Mouse (Mus musculus) cerebellum, adult 9-10 months (tissue): Measurements from ENCODE around the gene Cadm1.
A peak's percentile ranks its signal among the peaks of the same experiment; 100 is the strongest.

Experiments
- DNase-seq: peaks from one replicate; pipeline ENCODE4 v3.0.0; 2022

Cadm1 gene

DNA sequence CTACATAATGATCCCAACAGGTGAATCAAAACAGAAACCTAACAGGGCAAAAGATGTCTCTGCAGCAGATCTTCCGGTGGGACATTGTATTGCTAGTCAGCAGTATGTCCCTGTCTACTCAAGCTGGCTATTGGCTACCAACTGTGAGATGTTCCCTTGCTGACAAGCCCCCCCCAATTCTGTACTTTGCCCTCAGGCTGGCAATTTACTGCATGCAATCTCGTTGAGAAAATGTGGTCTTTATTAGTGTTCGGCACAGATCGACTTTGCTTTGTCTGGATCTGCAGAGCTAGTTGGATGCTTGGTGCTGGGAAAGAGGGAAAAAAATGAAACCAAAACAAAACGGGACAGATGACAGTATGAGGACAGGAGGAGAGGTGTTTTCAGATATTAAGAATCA lies 222.5 kb downstream of the Cadm1 start:
- DNase-seq = no peak

DNA sequence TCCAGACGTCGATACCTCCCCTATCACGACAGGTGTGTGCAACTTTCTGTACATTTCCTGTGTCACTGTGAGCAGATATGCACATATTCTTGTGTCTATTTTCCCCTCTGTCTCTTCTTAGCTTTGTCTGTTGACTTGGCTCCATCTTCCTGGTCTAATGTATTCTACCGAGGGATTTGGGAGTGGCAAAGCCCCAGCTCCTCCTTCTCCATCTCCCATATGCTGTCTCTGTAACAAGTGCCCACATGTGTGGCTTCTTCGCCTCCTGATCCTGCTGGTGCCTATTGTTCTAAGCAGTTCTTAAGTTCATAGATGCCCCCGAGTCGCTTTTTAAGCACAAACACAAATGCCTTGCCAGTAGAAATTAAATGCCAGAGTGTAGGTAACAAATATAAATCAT lies 223.2 kb downstream of the Cadm1 start:
- DNase-seq = no peak

DNA sequence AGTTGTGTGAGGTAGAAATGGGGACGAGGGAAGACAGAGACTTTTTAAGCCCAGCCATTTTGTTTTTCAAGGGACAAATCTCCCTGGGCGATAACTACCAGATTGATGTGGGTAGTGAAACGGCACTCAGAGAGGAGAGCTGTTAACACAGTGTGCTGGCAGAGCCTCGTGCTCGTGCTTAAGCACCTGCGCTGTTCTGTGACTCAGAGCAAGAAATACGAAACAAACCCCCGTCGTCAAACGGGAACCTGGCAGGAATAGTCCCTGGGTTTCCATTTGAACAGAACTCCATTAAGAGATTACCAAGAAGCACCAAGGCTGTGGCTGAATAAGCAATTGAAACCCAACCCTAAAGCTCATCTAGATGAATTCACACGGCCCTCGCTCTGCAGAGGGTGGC lies 225.1 kb downstream of the Cadm1 start:
- no peak for DNase-seq

DNA sequence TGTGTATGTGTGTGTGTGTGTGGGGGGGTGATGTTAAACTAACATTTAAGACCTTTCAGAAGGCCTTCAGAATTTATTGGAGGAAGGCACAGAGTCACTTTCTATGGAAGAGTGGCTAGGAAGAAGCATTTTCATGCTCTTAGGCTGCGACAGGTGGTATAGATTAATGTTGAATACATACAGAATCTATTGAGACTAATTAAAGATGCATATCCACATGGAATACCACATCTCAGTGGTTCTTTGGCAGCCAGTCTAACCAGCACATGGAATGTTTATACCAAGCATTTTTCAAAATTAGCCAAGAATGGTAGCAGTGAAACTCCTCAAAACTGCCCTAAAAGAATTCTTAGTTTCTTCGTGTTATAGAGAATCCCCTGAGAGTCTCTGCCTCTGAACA lies 227.8 kb downstream of the Cadm1 start:
- no peak for DNase-seq

DNA sequence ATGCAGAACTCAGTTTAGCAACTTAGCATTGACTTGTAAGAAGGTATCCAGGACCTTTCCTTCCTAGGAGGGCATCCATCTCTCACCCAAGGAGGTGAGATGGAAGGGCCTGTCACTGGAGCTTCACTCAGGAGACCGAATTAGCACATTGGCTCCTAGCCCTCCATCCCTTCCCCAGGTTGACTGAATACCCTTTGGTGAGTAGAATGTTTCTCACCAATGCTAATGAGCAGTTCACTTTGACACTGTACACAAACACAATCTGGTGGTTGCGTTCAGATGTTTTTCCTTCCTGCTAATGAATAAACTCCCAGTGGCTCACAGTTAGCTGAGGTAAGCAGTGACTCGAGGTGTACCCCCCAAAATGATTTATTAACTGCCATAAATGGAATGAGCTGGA lies 228.3 kb downstream of the Cadm1 start:
- no peak for DNase-seq

DNA sequence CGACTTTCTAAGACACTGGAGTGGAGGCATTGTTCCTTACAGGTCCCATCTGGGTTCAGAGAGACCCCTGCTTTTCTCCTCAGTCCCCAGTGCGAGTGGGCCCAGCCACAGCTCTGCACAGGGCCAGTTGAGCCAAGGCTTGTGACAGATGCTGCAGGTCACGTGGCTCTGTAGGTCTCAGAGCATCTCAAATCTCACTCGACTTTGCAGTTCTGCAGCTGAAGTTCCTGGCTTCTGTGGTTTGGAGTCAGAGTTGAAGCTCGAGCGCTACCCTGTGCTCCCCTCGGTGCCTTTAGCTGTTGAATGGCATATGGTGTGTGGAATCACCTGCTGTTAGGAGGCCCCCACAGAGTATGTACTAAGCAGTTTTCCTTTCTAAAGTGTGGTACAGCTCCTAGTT lies 229.8 kb downstream of the Cadm1 start:
- peak; percentile 27 for DNase-seq

DNA sequence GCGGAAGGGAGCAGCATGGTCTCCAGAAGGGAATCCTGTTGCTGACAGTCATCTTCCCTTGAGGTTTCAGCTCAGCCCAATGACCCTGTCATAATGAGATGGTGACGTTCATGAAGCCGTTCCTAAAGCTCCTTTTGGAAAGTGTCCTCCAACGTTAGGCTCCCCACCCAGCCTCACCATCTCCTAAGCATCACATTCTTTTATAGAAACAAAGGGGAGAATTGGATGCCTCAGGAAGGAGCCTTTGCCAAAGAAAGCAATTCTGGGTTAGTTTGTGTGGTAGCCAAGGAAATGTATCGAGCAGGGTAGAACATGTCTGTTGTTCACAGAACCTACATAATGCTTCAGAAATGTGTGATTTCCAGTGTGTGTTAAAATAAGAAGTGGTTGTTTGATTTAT lies 231.6 kb downstream of the Cadm1 start:
- DNase-seq = no peak

DNA sequence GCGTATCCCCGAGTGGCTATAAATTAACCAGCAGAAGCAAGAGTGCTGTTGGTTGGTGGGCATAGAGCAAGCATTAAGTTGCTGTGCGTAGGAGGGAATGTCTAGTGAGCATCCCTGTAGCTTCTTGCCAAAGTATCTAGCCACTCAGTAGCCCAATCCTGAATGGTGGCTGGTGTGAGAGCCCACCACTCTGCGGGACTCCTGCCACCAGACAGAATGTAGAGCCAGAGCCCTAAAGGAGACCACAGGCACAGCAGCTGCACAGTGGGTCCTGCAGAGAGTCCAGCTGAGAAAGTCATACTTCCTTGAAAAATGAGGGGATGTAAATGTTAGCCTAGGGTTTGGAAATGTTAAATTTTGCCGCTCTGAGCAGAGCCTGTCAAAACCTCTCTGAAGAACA lies 232.9 kb downstream of the Cadm1 start:
- DNase-seq = no peak

DNA sequence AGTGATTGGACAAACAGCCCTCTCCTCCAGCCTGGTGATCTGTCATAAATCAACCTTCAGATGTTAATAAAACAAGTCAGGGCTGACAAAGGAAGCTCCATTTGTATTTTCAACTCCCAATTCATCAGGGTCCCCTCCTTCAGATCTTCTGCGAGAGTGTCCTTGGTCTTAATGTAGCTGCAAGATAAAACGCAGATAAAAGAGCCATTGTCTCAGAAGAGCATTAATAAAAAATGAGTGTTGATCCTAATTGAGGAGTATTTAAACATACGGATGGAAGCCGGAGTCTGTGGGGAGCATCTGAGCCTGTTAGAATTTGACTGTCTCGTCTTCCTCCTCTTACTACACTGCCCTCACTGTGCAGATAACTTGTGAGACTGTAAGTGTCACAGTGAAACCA lies 234.9 kb downstream of the Cadm1 start:
- no peak for DNase-seq

DNA sequence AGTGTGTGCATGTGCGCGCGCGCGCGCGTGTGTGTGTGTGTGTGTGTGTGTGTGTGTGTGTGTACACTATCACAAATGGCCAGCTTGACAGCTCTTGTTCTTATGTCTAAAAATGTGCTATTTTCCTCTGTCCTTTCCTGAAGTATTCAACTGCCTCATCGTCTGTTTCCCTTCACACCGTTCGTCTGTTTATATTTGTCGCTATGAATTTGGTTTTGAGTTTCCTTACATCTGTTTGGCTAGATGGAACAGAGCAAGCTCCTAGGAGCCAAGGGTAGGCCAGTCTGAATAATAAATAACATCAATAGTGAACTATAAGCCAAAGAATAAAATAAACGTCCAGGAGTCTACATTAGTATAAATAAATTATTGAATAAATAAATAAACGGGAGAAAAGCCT lies 235.3 kb downstream of the Cadm1 start:
- no peak for DNase-seq

DNA sequence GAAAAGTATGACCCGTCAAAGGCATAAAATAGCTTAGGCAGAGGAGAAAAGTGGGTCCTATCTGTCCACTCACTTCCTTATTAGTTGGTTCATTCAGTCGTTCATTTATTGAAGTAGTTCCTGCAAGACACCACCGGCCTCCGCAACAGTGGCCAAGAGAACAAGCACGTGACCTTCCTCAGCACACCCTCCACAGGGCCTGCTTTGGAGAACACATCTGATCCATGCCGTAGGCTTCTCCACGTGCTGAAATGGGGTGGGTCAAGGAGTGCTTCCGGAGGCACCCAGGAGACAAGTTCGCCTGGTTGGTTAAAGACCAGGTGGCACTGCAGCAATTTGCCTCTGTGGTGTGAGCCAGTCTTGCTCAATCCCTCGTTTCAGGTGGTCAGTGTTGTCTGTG lies 236.4 kb downstream of the Cadm1 start:
- no peak for DNase-seq

DNA sequence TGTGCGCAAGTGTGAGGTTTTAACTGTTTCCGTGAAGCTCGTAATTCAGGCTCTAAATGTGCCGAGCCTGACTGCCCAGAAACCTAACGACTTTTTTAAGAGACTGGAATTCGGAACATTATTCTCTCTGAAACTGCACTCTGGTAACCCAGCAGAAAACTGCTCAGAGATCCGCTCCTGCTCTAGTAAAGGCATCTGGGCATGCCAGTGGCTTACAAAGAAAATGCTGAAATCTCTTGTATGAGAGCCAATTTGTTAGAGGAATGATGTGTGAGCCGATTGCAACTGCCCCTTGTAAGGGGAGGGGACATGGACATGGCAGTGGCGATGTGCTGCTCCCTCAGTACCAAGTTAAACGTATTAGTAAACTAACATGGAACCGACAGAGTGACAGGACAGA lies 240.9 kb downstream of the Cadm1 start:
- DNase-seq = no peak

DNA sequence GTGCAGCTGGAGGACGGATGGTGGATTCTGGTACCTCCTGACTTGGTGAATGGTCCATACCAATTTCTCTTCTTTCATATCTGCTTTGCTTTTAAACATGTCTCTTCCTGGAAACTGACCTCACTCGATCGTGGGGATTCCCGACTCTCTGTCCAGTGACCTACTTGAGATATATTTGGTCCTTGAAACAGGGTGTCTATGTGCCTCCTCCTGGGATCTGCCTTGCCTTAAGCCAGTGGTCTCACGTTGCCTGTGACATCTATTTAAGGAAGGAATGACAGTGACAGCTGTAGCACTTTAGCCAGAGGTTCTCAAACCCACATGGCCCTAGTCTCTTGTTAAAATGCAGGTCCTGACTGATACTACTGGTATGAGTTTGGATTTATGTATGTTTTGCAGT lies 242.0 kb downstream of the Cadm1 start:
- DNase-seq = no peak

DNA sequence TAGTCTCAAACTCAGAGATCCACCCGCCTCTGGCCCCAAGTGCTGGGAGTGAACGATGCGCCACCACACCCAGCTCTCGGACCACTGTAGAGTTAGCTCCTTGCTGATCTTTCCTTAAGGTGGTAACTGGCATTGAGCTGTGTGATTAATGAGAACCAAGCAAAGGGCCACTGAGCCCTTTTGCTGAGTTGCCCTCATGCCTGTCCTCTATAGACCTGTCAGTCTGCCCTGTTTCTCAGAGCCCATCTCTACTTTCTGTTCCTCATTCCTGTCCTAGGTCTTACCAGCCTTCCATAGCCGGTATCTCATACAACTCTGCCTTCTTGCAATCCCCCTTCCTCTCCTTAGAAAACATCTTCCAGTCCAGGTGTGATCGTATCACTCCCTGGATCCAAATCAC lies 242.8 kb downstream of the Cadm1 start:
- no peak for DNase-seq

DNA sequence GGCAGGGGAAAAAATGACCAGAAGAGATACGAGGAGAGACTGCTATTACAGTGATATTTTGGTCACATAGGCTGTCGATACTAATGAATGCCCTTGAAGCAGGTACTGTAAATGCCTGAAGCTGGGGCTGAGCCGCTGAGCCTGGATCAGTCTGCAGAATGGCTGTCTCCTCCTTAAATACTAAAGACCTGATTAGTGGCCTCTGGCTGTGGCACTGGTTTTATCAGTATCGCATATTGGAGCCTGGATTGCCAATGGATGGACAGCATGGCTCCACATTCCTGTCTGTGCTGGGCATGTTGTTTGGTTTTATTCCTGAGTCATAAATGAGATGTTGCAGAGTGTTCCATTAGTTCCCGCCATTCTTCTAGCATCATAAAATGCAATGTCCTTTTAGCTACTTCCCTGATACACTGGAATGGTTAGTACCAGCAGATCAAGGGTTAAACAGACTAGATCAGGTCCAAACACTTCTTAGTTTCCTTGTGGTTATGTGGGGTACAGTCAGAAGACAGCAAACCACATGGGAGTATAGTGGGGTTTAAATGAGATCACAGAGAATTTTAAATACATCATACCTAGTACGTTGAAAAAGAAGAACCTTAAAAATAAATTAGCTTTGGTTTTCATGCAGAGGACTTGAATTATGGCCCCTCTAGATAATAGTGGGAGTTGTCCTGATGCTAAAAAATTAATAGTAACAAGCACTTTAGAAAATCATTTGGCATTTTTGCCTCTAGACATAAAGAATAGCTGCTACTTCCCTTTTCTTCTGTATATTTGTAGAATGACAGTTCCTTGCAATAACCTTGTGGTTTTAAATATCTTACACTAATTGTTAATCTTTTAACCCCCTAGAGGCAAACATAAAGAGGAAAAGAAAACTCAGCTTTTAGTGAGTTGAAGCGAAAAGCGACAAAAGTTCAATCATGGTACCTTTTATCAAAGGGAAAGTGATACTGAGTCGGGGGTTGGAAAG lies 247.3 kb downstream of the Cadm1 start:
- no peak for DNase-seq

DNA sequence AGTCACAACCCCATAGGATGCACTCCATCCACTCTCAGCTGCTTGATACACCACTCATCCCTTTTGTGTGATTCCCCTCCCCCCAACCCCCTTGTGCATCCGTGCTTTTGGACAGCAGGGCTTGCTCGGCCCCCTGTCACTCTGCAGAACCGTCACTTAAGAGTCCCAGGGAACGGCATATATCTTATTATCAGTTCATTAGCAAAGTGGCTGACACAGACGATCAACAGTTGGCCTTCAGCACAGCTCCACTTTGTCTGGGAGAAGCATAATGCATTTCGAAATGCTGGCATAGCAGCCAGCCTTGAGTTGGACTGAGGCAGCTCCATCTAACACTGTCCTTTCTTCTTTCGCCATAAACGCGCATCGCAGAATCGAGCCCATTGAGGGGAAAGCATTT lies 248.5 kb downstream of the Cadm1 start:
- DNase-seq = no peak

DNA sequence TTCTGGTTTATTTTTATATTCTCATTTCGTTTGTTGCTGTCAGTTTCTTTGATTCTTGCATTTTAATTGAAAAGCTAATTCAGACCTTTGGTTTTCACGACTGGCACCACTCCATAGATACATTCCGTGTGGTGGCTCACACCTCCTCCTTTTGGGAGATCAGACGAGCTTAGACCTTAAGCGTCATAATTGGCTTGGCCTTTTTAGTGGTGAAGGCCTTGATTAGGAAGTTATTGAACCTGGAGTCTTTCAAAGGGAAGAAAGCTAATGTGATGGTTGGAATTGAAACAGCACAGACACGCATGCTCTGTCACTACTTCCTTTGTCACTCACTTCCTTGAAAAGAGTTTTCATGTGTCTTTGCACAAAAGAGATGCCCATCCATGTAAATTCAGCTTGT lies 249.3 kb downstream of the Cadm1 start:
- no peak for DNase-seq

DNA sequence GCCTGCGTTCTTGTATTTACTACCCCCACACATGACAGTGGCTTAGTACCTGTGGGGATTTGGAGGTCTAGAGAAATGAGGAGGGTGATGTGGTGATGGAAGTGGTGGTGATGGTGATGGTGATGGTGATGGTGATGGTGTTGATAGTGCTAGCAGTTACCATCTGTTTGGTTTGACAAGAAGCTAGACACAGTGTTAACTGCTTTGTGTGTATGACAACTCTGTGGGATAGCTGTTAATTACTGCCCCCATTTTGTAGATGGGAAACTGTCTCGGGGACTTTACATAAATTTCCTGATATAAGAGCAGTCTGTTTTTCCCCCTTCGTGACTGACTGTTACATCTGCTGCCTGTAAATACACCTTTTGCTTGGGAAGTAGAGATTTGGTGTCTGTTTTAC lies 256.7 kb downstream of the Cadm1 start:
- no peak for DNase-seq

DNA sequence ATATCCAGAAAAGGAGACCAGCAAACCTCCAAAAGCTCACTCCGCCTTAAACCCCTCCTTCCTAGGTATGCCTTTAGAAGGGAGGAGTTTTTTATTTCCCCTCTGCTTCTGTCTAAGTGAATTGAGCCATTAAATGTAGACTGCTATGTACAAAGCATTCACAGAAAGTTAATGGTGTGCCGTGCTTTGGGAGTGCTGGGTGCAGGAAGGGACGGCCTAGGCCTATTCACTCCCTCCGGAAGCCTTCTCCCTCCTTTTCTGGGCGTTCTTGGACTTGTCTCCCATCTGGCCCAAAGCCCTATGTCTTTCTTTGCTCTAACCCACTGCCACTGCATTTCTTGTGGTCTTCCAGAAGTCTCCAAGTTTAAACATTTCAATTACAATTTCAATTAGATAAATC lies 268.5 kb downstream of the Cadm1 start:
- DNase-seq = no peak

DNA sequence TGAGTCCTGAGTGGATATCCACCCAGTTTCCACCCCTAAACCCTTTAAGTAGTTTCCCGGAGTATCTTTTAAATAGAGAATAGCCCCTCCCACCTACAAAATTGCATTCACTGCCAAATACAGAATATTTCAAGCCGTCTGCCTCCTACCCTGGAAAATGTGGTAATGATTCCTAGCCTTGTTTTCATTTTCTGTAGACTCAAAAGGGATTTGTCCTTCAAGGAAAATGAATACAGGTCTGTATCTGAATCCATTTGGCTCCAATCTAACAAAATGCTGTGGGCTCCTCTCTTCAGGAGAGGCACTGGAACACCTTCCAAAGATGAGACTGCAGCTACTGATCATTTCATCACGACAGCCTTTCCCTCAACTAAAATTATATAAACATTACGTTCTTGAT lies 271.3 kb downstream of the Cadm1 start:
- no peak for DNase-seq

DNA sequence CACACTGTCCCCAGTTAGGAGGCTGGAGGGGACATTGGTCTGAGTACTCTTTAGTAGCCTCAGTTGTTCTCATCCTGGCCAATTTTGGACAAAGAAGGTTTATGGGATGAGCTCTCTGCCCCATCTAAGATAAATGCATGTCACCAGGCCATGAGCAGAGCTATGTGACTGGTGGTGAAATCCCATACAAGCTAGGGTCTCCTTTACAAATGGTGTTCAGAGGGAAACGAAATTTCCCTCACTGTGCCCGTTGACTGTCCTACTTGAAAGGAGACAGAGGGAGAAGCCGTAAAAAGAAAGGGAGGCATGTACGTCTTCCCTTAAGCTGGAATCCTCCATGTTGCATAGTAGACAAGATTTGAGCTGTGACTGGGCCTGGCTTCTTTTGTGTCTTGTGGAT lies 272.6 kb downstream of the Cadm1 start:
- no peak for DNase-seq

DNA sequence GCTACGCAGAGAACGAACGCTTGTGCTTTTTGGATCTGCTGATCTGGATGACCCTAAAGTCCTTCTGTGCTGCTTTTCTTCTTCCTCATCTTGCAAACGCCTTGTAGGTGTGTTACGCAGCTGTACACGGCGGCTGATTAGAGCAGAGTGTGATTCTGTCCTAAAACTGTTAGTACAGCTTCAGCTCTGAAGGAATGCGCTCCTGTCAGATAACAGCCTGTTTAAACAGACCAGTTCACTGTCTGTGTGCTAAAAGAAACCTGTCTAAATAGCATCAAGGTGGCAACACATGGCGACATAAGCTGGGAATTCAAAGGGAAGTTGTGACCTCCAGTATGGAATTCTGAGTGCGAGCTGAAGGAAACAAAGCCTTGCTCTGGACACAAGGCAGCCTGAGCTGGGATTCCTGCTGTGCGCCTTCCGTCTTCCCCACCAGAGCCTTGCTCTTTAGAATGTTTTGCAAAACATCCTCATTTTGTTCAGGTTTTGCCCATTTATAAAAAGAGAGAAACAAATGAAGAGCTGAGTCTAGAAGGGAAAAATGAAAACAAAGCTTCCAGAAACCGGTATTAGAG lies 273.6 kb downstream of the Cadm1 start:
- DNase-seq = no peak

DNA sequence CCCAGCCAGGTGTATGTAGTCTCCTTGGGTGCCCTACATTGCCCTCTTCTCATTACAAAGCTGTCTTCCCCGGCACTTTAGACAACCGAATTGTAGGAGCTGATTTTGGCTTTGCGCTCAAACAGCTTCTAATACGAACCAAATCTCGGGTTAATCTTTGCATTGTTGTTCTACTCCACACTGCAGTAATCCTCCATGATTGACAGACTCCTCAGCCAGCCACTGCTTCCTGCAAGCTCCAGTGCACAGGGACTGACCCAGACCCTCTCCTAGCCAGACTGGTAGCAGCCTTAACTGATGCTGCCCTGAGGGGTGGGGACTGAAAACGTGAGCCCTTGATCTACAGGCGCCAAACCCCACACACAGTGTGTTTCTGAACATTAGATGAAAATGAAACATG lies 275.7 kb downstream of the Cadm1 start:
- DNase-seq = no peak

DNA sequence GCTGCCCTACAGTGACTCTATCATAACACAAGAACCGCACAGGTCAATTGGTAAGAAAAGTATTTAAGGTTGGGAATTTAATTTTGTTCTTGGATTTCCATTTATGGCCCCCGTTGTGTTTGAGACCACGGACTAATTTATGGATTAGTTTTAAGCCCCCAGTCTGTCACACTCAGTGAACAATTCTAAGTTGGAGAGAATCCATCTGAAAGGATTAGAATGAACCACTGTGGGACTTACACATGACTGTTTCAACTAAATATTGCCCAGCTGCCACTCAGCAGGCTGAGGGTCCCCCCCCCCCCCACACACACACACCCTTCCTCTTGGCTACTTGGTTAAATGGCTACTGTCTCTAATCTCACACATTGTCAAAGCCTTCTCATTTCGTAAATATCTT lies 295.7 kb downstream of the Cadm1 start:
- DNase-seq = no peak

DNA sequence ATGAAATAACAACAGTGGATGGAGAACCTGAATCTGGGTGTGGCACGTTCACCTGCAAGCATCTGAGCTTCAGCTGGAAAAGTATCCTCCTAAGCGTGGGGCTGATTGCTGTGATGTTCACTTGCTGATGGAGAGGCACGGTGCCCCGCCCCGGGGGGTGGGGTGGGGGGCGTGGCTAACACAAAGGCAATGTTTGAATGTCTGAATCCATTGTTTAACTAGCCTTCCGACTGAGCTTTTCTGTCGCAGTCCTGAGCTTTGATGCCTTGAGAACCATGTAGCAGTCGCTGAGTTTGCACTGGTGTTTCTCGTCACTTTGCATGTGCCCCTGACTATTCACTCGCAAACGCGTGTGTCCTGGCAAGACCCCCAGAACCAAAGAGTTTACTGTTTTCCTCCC lies 298.8 kb downstream of the Cadm1 start:
- DNase-seq = no peak
